Mouse (Mus musculus) left cerebral cortex, postnatal 14 days (tissue): ENCODE data around the gene Cnot10. TPM values are rescaled to one million over a fixed set of nuclear protein-coding genes. Genes with fewer than 3 reads are reported as not detected.

ENCODE experiments used
- DNase-seq, 2 experiments: peaks; one replicate each; pipeline ENCODE4 v3.0.0; 2021 to 2022; ENCODE audit warnings: low spot score in 2 of 2, mixed read lengths in 1 of 2
- intact Hi-C: fragments of 180-260 bp; cut with DNase I; formaldehyde crosslinking; loops from one replicate; pipeline ENCODE4 v1.15.1; 2025
- long read RNA-seq, 2 experiments: library from polyadenylated mRNA; stranded (forward); transcript quantifications; one replicate each; pipeline ENCODE4 v2.0.0; 2021
- total RNA-seq, 2 experiments: library from RNA; stranded (reverse); gene quantifications; 2 replicates each; pipeline ENCODE4 v1.2.3; 2021

Gene Cnot10
- 10 to 100 TPM; 49.7 to 50.5 TPM for total RNA-seq
- long read RNA-seq, experiment 1, transcript Cnot10-201 (20 exons, 2,853 nt) = major isoform, 25 of 65 reads
- long read RNA-seq, experiment 1, partial matches to known transcripts = 5 of 65 reads
- long read RNA-seq, experiment 1, other reads (novel, unspliced or antisense) = 32 of 65 reads
- long read RNA-seq, experiment 2, transcript Cnot10-201 (20 exons, 2,853 nt) = major isoform, 9 of 36 reads
- long read RNA-seq, experiment 2, partial matches to known transcripts = 8 of 36 reads
- long read RNA-seq, experiment 2, other reads (novel, unspliced or antisense) = 19 of 36 reads

DNA sequence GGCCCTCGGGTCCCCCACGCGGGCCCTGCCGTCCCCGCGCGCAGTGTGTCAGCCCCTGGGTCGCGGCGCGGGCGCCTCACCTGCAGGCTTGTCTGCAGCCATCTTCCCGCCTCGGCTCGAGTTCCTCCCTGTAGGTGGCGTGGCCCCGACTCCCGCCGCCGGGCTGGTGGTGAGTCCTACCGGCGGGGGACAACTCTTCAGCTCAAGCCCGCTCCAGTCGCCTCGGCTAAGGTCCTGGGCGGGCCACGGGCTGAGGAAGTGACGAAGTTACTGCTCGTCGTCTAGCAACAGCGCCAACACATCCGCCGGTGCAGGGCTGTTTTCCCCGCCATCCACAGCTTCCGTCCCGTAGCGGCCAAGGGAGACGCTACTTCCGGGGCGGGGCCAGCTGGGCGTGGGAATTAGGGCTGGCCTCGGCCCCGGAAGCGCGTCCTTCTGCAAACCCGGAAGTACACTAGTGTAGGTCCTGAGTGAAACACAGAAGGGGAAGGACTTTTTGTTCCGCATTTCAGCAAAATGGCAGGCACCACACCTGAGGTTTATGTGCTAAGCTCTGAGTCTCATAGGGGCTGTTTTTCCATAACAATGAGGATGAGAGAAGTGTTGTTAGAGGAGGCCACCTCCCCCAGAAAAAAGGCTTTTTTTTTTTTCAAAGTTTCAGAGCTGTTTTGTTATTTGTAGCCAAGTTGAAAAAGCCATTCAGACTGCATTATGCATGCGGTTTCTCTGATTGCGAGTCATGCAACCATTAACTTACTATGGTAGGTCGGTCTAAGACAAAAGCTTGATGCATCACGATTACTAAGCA lies at the start of gene Cnot10:
Gene Cnot10, minus strand, starts transcription at position 346 of the 808 bp plus-strand sequence.
- intact Hi-C loops = no loop called here
- peak; percentile 96 to 98 for DNase-seq

DNA sequence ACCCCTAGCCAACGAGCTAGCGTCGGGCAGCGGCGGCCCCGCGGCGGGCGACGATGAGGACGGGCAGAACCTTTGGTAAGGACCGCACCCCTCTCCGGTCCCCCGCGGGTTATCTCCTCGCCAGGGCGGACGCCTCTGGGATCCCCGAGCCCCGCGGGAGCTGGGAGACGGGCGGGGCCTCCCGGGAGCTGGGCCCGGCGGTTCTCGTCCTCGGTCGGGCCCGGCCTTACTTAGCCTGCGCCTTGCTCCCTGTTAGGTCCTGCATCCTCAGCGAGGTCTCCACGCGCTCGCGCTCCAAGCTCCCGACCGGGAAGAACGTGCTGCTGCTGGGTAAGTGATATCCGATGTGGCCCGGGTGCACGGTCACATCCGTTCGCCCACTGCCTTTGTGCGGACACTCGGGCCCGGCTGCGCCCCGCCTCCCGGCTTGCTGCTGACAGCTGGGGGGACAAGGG lies 49.0 kb upstream of the Cnot10 start:
- intact Hi-C loops = loop anchor here (2.0 kb wide), 1 partner anchor 40 kb away; no protein-coding TSS in a partner anchor
- DNase-seq = peak; percentile 18 to 34

DNA sequence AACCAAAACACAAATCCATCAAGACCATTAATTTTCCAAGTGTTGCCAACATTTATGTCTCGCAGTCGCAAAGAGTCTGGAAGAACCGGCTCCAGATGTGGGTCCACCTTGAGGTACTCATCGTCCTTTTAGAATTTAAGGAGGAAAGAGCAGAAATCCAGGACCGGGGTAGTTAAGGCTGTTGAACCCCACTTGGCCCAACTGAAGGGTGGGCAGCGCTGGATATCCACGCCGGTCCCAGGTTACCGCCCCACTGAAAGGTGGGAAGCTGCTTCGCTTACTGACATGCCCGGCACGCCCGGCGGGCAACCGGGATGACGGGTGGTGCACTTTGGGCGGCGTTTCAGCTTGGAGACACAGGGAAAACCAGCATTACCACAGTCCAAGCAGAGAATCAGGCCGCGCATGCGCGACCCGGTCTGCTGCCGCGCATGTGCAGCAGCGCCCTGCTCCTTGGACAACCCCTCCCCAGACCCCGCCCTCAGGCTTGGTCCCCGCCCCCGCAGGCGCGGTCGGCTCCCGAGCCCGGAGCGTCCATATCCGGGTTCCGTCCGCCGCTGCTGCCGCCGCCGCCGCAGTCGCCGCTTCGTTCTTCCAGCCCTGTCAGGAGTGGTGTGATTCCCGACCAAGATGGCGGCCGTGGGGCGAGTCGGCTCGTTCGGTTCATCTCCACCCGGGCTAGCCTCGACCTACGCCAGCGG lies 48.4 kb upstream of the Cnot10 start, which contains the start of gene Dync1li1:
Gene Dync1li1, plus strand, starts transcription at position 539 of the 701 bp plus-strand sequence.
- intact Hi-C loops = loop anchor here (2.0 kb wide), 1 partner anchor 40 kb away; no protein-coding TSS in a partner anchor

DNA sequence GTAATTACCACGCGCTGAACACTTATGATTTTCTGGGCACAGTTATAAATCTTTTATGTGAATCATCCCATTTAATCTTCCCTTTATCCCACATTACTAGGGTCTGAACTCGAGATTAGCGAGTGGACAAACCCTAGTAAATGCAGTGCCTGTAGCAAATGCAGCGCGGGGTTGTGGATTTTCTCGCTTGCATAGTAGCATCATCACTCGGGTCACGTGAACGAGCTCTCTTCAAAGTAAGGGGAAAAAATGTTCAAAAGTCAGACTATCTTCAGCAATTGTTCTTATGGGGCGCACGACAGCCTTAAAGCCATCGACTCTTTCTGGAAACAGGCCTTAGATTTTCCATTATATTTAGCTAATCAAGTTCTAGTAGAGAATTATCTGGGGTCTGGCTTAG lies 47.7 kb upstream of the Cnot10 start:
- intact Hi-C loops = loop anchor here (2.0 kb wide), 1 partner anchor 39 kb away; no protein-coding TSS in a partner anchor
- peak in 1 of 2 experiments; percentile 39 for DNase-seq

More for the DNA sequence above, 48.4 kb upstream of the Cnot10 start, which contains the start of gene Dync1li1:
- DNase-seq = peak; percentile 98 to 99

DNA sequence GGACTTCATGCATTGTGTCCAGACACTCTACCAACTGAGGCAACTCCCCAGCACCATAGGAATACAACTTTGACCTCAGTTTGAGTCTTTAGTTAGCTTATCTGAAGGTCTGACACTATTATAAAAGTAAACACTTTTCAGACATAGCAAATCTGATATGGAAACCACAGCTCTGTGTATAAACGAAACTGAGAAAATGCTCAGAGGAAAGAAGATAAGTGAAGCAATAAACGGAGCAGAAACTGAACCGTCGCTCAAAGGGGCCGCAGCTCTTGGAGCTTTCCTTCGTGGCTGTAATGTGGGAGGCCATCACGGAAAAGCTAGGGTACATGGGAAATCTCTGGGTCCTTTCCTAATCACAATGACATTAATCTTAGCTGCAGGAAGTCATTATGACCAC lies 46.3 kb upstream of the Cnot10 start:
- no peak for DNase-seq
- intact Hi-C loops = no loop called here

DNA sequence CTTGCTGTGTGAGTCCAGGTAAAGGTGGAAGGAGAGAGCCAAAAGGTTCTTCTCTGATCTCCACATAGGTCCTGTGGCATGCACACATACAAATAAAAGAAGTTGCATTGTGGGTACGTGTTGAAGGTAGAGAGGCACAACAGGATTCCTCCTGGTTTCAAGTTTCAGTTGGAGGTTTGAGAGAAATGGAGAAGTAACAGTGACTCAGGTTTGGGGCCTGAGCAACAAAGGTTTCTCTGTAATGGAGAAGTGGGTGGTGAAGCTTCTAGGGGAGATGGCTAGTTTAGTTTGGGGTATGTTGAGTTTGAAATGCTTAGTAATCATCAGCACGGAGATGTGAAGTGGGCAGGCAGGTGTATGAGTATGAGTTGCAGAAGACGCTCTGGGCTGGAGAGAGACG lies 42.2 kb upstream of the Cnot10 start:
- intact Hi-C loops = no loop called here
- no peak for DNase-seq

DNA sequence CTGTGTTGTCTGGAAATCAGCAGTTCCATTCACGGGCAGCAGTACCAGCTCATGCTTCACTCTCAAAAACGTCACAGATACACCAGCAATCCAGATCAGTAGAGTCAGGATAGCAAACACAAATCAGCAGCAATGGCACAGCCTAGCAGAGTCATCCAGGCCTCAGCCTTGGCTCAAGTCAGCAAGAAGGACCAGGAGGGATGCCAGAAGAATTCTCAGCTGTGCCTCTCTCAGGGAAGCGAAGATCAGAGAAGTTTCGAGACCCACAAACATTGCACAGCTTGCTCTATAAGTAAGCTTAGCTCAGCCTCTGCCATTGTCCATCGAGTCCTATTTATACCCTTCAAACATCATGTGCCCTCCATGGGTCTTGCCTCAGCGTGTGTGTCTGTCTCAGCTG lies 40.5 kb upstream of the Cnot10 start:
- intact Hi-C loops = no loop called here
- DNase-seq = no peak

DNA sequence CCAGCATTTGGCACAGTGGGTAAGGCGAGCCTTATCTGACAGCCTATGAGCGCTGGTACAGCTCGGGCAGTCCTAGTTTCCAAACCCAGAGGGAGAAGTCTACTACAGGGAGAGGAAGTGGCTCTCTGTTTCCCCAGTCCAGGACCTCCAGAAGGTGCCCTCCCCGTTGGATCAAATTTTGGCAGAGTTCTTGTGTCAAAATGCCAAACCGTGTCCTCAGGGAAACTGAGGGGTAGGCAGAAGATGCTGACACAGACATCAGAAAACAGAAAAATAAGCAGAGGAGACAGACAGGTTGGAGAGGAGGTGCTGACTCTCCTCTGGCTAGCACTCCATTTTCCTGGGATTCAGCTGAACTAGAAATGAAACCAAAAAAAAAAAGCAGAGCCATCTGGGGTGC lies 40.0 kb upstream of the Cnot10 start:
- intact Hi-C loops = no loop called here
- no peak for DNase-seq

DNA sequence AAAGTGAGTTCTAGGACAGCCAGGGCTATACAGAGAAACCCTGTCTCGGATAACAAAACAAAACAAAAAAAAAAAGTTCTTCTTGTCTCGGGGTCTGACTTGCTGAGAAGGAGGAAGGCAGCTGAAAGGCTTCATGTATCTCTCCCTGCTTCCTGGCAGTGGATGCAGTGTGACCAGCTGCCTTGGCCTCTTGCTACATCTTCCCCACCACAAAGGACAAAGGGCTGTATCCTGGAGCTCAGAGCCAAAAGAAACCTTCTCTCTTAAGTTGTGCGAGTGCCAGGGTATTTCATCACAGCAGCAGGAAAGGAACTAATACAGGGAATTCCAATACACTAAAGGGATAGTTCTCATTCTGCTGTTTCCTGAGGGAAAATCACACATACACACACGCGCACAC lies 38.6 kb upstream of the Cnot10 start:
- DNase-seq = no peak
- intact Hi-C loops = no loop called here

DNA sequence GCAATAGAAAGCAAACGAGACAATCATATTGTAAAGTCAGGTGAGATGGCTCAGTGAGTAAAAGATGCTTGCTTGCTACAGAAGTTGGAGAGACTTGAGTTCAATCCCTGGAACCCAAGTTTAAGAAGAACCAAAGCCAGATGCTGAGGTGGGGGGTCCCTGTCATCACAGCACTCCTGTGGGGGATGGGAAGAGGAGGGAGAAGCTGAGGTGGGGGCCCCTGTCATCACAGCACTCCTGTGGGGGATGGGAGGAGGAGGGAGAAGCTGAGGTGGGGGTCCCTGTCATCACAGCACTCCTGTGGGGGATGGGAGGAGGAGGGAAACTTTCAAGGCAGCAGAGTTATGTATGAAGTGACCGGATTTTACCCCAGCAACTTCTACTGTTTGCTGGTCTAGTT lies 33.6 kb upstream of the Cnot10 start:
- no peak for DNase-seq
- intact Hi-C loops = no loop called here

DNA sequence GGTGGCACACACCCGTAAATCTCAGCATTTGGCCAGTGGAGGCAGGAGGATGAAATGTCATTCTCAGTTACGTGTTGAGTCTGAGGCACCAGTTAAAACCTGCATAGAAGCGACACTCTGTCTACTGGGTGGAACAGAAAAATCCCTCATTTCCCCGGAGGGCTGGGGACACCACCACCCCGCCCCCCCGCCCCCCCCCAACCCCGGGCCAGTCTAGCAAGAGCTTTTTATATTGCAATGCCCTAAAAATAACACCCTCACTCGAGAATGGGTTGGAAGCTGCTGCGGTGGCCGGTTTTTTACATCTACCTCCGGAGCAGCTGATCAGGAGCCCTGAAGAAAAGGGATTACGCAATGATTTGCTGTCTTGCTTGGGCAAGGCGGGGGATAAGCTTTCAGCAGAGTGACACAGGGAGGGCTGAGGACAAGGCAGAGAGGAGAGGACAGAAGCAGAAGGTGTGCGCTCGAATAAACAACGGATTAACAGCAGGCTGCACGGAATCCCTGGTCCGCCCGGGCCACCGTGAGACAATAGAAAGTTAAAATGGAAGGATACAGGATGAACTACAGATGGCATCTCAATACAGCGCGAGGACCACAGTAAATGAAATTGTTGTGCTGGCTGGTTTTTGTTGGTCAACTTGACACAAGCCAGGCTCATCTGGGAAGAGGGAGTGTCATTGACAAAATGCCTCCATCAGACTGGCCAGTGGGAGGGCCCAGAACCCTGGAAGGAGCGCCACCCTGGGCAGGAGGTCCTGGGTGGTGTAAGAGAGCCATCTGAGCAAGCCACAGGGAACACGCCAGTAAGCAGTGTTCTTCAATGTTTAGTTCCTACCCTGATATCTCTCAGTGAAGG lies 32.9 kb upstream of the Cnot10 start:
- DNase-seq = peak; percentile 33 to 34

DNA sequence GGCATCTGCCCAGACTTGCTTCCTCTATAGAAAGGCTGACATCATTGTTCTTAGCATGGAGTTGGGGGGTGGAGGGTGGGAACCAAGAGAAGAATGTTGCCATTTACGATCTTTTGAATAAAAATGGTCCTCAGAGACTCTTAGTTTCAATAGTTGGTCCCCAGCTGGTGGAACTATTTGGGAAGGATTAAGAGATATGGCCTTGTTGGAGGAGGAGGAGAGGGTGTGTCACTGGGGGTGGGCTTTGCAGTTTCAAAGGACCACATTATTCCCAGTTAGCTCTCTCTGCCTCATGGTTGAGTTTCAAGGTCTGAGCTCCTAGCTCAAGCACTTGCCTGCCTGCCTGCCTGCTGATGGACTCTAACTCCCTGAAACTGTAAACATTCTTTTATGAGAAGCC lies 32.0 kb upstream of the Cnot10 start:
- intact Hi-C loops = no loop called here
- no peak for DNase-seq

More for the DNA sequence above, 32.9 kb upstream of the Cnot10 start:
- intact Hi-C loops = no loop called here

DNA sequence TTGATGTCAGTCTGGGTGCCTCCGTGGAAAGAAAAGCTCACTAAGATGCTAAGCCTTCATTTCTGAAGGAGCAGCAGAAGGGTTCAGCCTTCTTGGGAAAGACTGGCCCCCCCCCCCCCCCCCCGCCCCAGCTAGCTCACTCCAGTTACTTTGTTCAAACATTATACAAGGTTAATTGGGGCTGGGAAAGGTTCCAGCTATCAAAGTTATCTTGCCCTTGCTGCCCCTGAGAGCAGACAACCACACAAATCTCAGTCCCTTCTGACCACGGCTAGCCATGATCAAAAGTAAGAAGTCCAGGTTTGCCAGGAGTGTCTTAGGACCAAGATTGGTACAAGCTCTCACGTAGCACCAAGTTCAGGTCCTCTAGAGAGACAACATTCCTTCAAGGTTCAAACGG lies 29.0 kb upstream of the Cnot10 start:
- intact Hi-C loops = no loop called here
- no peak for DNase-seq

DNA sequence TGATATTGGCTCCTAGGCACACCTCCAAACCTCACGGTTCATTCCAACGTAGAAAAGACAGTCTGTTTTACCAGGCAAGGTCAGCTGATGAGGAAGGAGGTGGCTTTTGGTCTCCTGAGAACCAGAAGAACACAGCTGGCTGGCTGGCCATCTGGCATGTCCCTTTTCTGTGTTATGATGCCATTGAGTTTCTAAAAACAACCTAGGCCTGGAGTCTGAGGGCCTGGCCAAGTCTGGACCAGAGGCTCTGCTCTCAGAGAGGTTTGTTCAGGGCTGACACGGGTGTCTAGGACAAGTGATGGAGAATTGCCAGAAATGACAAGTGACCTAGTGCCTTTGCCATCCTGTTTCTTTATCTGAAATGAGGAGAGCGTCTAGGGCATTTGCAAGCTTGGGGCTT lies 28.1 kb upstream of the Cnot10 start:
- intact Hi-C loops = no loop called here
- peak in 1 of 2 experiments; percentile 41 for DNase-seq

DNA sequence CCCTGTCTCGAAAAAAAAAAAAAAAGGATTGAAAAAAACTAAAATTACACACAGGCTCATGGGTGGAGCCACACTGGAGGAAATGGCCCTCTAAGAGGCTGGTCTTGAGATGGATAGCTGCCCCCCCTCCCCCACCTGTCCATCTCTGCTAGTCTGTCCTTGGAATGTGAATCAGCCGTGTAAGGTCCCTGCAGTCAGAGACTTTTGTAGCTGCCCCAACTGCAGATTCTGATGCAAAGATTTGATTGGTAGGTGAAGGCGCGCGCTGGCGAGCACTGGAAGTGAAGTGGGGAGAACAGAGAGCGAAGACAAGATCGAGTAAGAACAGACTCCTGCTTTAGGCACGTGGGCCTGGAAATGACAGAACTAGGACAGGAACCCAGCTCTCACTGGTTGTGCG lies 26.9 kb upstream of the Cnot10 start:
- DNase-seq = no peak
- intact Hi-C loops = no loop called here

DNA sequence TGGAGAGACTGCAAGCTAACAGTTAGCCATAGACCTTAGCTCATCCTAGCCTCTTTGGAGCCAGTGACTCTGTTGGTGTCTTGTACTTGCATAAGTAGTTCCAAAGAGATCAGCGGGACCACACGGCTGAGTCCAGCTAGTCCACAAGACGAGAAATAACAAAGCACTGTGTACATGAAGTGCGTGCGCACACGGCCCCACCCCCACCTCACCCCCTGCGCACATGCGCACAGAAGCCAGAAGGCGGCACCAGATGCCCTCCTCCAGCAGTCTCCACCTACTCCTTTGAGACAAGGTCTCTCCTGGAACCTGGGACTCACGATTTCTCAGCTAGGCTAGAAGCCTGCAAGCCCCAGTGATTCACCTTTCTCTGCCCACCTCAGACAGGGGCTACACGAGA lies 23.8 kb upstream of the Cnot10 start:
- intact Hi-C loops = no loop called here
- no peak for DNase-seq

DNA sequence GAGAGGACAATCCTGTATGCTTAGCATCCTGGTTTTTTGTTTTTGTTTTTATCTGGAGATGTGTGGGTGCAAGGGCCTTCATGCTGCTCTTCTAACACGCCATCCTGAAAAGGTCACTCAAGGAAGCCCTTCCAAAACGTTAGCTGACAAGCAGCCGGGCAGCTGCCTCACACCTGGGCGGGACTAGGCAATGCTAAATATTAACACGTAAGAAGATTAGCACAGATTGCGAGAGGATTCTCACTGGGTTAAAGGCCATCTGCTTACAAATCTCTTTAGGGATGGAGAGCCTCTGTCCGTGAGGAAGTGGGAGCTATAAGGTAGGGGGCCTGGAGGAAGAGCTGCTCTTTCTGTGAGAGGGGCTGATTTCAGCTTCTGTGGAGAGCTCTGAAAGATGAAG lies 22.0 kb upstream of the Cnot10 start:
- DNase-seq = no peak

DNA sequence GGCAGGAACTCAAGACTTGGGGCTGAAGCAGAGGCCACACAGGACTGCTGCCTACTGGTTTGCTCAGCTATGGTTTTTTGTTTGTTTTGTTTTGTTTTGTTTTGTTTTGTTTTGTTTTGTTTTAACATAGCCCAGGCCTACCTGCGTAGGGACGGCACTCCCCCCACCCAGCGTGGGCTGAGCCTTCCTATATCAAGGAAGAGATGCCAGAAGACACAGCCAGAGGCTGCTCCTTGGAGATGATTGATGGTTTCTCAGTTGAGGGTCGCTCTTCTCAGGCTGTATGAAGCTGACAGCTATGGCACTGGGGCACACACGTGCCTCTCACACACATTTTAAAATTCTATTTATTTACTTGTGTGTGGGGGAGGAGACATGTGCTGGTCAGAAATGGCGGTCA lies 21.0 kb upstream of the Cnot10 start:
- intact Hi-C loops = no loop called here
- DNase-seq = no peak

More for the DNA sequence above, 22.0 kb upstream of the Cnot10 start:
- intact Hi-C loops = no loop called here

DNA sequence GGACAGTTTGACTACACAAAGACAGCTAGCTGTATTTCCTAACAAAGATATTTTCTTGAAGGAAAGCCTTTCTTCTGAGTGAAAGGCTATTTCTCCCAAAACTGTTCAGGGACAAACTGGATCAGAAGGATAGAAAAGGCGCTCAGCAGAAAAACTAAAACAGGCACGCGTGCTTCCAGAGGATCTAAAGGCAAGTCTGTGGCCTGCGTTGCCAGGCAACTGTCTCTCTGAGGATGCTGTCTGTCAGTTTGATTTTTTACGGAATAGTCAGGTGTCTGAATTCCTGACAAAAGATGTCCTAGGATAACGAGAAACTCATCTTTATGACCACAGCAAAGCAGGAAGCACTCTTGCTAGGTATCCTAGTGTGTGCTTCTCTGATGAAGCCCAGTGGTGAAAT lies 20.5 kb upstream of the Cnot10 start:
- intact Hi-C loops = no loop called here
- DNase-seq = peak in 1 of 2 experiments; percentile 15
